Mouse (Mus musculus) midbrain, embryonic 13.5 days (tissue): Measurements from ENCODE around the gene Kcnh3. TPM values are rescaled to one million over a fixed set of nuclear protein-coding genes. Genes with fewer than 3 reads are reported as not detected.

Source experiments
- polyA plus RNA-seq: library from polyadenylated mRNA; unstranded; fragments of >200 nt; fragmentation: Nextera tagmentation; extraction: Ambion mirVana; gene quantifications from 2 replicates; pipeline ENCODE4 v1.2.1, GENCODE M21; 2015

The Kcnh3 gene
- polyA plus RNA-seq, 1 experiment from 2014 or later, result 0.61 TPM

Other genes with a start within 250 kb of the Kcnh3 start
- gene Tuba1c, start 195.0 kb upstream of the Kcnh3 start, polyA plus RNA-seq, result 37.3 and 41.4 TPM in 2 replicates
- gene Prph, start 169.7 kb upstream of the Kcnh3 start, polyA plus RNA-seq, result 7.5 and 8.2 TPM in 2 replicates
- gene Troap, start 150.3 kb upstream of the Kcnh3 start, polyA plus RNA-seq, result 13.3 and 14.6 TPM in 2 replicates
- 10.1 and 13.7 TPM in 2 replicates for gene C1ql4, start 137.0 kb upstream of the Kcnh3 start, polyA plus RNA-seq
- 1.7 and 1.8 TPM in 2 replicates for gene Dnajc22, start 131.7 kb upstream of the Kcnh3 start, polyA plus RNA-seq
- gene Spats2, start 98.9 kb upstream of the Kcnh3 start, polyA plus RNA-seq, result 40.6 and 45.7 TPM in 2 replicates
- 218 TPM in 2 replicates for gene Mcrs1, start 27.1 kb downstream of the Kcnh3 start, polyA plus RNA-seq
- gene Prpf40b, start 70.2 kb downstream of the Kcnh3 start, polyA plus RNA-seq, result 115 and 125 TPM in 2 replicates
- gene Fam186b, start 71.0 kb downstream of the Kcnh3 start, polyA plus RNA-seq, result 0.35 TPM in 2 replicates
- 8.5 and 8.7 TPM in 2 replicates for gene Fmnl3, start 145.6 kb downstream of the Kcnh3 start, polyA plus RNA-seq
- gene Tmbim6, start 168.0 kb downstream of the Kcnh3 start, polyA plus RNA-seq, result 228 and 244 TPM in 2 replicates
- 12.2 and 15.6 TPM in 2 replicates for gene Nckap5l, start 232.9 kb downstream of the Kcnh3 start, polyA plus RNA-seq
- gene Bcdin3d, start 249.9 kb downstream of the Kcnh3 start, polyA plus RNA-seq, result 26.5 and 26.9 TPM in 2 replicates